19 mouse cellular contexts compared by ENCODE assay signal in genomic region chr2:112517218-112517617, GRCm38 (mm10). TPM values are rescaled to one million over a fixed set of nuclear protein-coding genes. Genes with fewer than 3 reads are reported as not detected.
"Had no signal": no experiment of that assay in that cellular context is flagged by ENCODE, and none has a peak within 500 bp of the region (broad histone marks: within the 10 kb centered on the region; RNA-seq: fewer than 3 reads in every experiment).

No protein-coding gene starts in this region.

- ATAC-seq: midbrain, embryonic 16.5 days had no signal

- DNase-seq: lung, adult 18-20 months; lung, embryonic 14.5 days; lung, postnatal 10 days; lung, postnatal 4 days; midbrain, embryonic 14.5 days; retina, postnatal 1 day; right cerebral cortex, adult 18-20 months; thymus, adult 18-20 months; thymus, postnatal 14 days; thymus, postnatal 36 days had no signal

RNA-seq across cellular contexts. Expression of gene Chrm5, which starts 36.6 kb away (rescaled TPM):
- total RNA-seq: megakaryocyte, adult 5-6 weeks; megakaryocyte-erythroid progenitor cell, adult 5-6 weeks had no signal
- polyA plus RNA-seq: lung, embryonic 14.5 days; midbrain, embryonic 10.5 days; myocyte; neural tube, embryonic 11.5 days; spleen, adult 2 months; stomach, embryonic 14.5 days; thymus, postnatal 0 days had no signal
